Mouse (Mus musculus) heart, embryonic 10.5 days (tissue): ENCODE measurements around the gene Ccdc159. TPM values are rescaled to one million over a fixed set of nuclear protein-coding genes. Genes with fewer than 3 reads are reported as not detected.

Source experiments
- DNase-seq: peaks from one replicate; pipeline ENCODE4 v3.0.0-alpha.2; 2017; ENCODE audit warnings: low spot score
- H3K27ac ChIP-seq: fragments of 300-500 bp; sonication (generic); 2 replicates; pipeline ENCODE4 v1.5.1; 2016; ENCODE audit warnings: mild to moderate bottlenecking
- H3K27me3 ChIP-seq: fragments of 300-500 bp; sonication (generic); 2 replicates; pipeline ENCODE4 v1.6.1; 2016; ENCODE audit warnings: mild to moderate bottlenecking; ENCODE audit not compliant: poor library complexity, insufficient read depth, severe bottlenecking
- H3K36me3 ChIP-seq: fragments of 300-500 bp; sonication (generic); 2 replicates; pipeline ENCODE4 v1.6.1; 2016; ENCODE audit warnings: mild to moderate bottlenecking, moderate library complexity
- H3K4me1 ChIP-seq: fragments of 300-500 bp; sonication (generic); 2 replicates; pipeline ENCODE4 v1.6.1; 2016; ENCODE audit warnings: mild to moderate bottlenecking
- H3K4me3 ChIP-seq: fragments of 300-500 bp; sonication (generic); 2 replicates; pipeline ENCODE4 v1.5.1; 2016; ENCODE audit warnings: mild to moderate bottlenecking, moderate library complexity
- H3K9me3 ChIP-seq: fragments of 300-500 bp; sonication (generic); 2 replicates; pipeline ENCODE4 v1.6.1; 2016; ENCODE audit warnings: mild to moderate bottlenecking, moderate library complexity
- WGBS: fragments of 180-500 bp; shearing (Covaris S2); methylation state at CpG from one replicate; pipeline ENCODE4 v1.1.7; 2016; 5-methylcytosine and 5-hydroxymethylcytosine counted together
- polyA plus RNA-seq: library from polyadenylated mRNA; unstranded; fragments of >200 nt; fragmentation: Nextera tagmentation; extraction: Ambion mirVana; gene quantifications from 2 replicates; pipeline ENCODE4 v1.2.1, GENCODE M21; 2016

Ccdc159 gene
- polyA plus RNA-seq, 1 experiment from 2014 or later, result 3.6 TPM

DNA sequence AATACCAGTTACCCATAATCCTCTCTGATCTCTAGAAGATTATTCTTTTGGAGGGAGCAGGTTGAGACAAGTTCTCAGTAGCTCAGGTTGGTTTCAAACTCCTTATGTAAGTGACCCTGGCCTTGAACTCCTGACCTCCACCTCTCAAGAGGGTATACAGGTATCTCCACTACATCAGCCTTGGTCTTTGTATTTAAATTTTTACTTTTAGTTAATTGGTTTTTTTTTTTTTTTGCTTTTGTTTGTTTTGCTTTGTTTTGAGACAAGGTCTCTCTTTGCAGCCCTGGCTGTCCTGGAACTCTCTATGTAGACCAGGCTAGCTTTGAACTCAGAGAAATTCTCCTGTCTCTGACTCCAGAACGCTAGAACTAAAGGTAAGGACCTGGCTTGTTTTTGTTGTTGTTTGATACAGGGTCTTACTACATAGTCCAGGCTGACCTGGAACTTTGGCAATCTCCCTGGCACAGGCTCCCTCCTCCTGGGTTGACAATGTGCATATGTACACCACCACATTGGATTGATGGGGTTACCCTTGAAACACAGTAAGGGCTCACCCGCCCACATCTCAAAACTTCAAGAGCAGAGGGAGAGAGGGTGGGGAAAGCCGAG lies 3.7 kb upstream of the Ccdc159 start:
- H3K9me3 ChIP-seq, result no peaks in the 10 kb centered on the region
- H3K4me3 ChIP-seq, result peak overlapping the region; percentile 18
- no peaks in the 10 kb centered on the region for H3K27me3 ChIP-seq
- H3K27ac ChIP-seq, result peak overlapping the region; percentile 64
- peaks cover 21% of the 10 kb centered on the region for H3K4me1 ChIP-seq
- 43% methylated on average over 3 of the region's 3 CpGs for WGBS
- H3K36me3 ChIP-seq, result peaks cover 6% of the 10 kb centered on the region
- DNase-seq, result no peak

DNA sequence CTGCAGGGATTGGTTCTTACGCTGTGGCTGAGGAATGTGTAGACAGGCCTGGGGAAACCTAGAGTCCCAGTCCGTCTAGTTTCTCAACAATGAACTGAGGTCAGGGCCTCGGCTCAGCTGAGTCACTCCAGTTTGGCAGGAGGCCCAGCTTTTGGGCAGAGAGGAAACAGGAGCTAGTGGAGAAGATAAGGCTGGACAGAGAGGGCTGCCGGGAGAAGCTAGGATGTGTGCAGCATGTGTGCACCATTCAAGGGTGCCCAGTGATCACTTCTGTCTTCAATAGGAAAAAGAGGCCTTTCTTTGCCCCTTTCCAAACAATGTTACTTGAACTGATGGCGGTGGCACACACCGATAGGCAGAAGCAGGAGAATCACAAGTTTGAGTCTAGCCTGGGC lies 3.2 kb upstream of the Ccdc159 start:
- Histone ChIP-seq H3K4me1 (peaks cover 21% of the 10 kb centered on the region), H3K27ac (peak overlapping the region; percentile 64; the same call in 1 of the 2 replicates), H3K27me3 (no peaks in the 10 kb centered on the region), H3K36me3 (peaks cover 6% of the 10 kb centered on the region), H3K9me3 (no peaks in the 10 kb centered on the region), H3K4me3 (peak overlapping the region; percentile 18)
- peak; percentile 94 for DNase-seq
- WGBS, result 37% methylated on average over 6 of the region's 6 CpGs

DNA sequence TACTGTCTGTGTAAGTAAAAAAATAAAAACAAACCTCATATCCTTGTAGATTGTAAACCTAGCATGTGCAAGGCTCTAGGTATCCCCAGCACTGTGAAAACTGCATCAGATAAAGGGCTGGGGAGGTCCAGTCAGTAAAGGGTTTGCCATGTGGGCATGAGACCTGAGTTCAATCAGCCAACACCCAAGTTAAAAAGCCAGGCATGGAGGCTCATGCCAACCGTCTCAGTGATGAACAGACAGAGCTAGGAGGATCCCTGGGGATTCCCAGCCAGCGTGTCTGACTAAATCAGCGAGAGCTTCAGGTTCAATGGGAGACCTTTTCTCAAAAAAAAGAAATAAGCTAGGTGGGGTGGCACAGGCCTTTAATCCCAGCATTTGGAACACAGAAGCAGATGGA lies 2.2 kb upstream of the Ccdc159 start:
- Histone ChIP-seq H3K27me3 (no peaks in the 10 kb centered on the region), H3K36me3 (peaks cover 6% of the 10 kb centered on the region), H3K9me3 (no peaks in the 10 kb centered on the region), H3K4me3 (no peak overlapping the region), H3K4me1 (peaks cover 21% of the 10 kb centered on the region), H3K27ac (no peak overlapping the region)
- WGBS, result 88% methylated on average over 3 of the region's 3 CpGs
- DNase-seq, result no peak

DNA sequence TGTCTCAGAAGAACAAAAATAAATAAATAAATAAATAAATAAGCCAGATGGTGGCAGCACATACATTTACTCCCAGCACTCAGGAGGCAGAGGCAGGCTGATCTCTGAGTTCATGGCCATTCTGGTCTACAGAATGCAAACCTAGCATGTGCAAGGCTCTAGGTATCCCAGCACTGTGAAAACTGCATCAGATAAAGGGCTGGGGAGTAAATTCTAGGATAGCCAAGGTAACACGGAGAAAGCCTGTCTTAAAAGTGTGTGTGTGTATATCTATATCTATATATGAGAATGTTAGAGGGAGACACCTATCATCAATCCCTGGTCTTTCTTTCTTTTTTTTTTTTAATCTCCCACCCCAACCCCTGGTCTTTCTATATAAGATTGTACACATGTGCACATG lies 1.8 kb upstream of the Ccdc159 start:
- Histone ChIP-seq H3K4me1 (peaks cover 21% of the 10 kb centered on the region), H3K9me3 (no peaks in the 10 kb centered on the region), H3K4me3 (no peak overlapping the region), H3K27ac (no peak overlapping the region), H3K36me3 (peaks cover 6% of the 10 kb centered on the region), H3K27me3 (no peaks in the 10 kb centered on the region)
- WGBS, result 96% methylated on average over 1 of the region's 1 CpGs
- DNase-seq, result no peak

DNA sequence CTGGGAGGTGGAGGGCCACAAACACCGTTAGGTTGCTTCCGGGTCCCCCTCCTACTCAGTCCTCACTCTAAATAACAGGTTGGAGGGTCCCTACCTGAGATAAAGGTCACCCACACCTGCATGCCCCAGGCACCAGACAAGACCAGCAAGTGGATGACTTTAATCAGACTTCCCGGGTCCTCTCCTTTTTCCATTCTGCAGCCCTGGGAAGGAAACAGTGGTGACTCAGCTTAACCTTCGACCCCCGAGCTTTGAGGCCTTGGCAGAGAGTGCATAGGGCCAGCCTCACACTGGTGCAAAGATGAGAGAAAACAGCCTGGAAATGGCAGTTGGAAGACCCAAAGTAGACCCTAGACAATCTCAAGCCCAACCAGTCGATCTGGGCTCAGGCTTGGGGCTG lies 1.1 kb upstream of the Ccdc159 start:
- Histone ChIP-seq H3K9me3 (no peaks in the 10 kb centered on the region), H3K4me1 (peaks cover 21% of the 10 kb centered on the region), H3K36me3 (peaks cover 6% of the 10 kb centered on the region), H3K27me3 (no peaks in the 10 kb centered on the region), H3K4me3 (peak overlapping the region; percentile 64), H3K27ac (peak overlapping the region; percentile 84)
- WGBS, result 71% methylated on average over 6 of the region's 6 CpGs
- DNase-seq, result no peak

DNA sequence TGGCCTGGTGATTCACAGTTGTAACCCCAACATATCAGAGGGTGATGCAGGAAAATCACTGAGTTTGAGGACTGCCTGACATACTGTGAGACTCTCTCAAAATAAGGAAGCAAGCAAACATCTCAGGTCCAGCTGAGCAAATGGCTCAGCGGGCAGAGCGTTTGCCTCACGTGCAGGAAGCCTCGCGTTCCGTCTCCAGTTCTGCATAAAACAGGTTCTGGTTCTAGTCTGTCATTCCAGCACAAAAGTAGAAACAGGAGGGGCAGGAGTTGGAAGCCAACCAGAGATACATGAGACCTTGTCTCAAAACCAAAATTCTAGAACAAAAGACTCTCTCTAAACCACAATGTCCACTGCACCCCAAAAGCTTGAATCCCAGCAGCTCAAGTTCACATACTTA lies 487 bp upstream of the Ccdc159 start:
- WGBS, result 2% methylated on average over 6 of the region's 6 CpGs
- Histone ChIP-seq H3K4me1 (peaks cover 25% of the 10 kb centered on the region), H3K9me3 (no peaks in the 10 kb centered on the region), H3K27ac (peak overlapping the region; percentile 84), H3K27me3 (no peaks in the 10 kb centered on the region), H3K36me3 (peaks cover 6% of the 10 kb centered on the region), H3K4me3 (peak overlapping the region; percentile 64)
- DNase-seq, result no peak

DNA sequence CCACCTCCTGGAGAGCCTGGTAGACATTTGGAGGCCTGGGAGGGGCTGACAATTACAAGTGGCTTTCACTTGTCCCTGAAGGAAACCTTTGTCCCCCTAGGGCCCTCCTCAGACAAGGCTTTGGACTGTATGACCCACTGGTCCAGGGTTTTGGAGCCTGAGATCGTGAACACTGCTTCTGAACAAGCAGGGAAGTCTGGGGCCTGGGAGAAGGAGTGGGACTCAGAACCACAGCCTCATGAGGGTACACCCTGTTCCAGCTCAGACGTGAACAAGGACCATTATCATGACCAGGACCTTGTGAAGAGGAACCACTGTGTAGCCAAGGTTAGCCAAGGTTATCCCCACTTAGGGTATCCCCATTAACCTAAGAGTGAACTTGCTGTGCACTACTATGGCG lies 1.9 kb downstream of the Ccdc159 start:
- Histone ChIP-seq H3K36me3 (0 out of 2 replicates have a peak, but pooled peaks cover 6% of the 10 kb centered on the region), H3K4me3 (no peak overlapping the region), H3K4me1 (peaks cover 30% of the 10 kb centered on the region), H3K9me3 (no peaks in the 10 kb centered on the region), H3K27ac (no peak overlapping the region), H3K27me3 (peaks cover 13% of the 10 kb centered on the region; the same call in 1 of the 2 replicates)
- WGBS, result 74% methylated on average over 3 of the region's 3 CpGs
- DNase-seq, result no peak

DNA sequence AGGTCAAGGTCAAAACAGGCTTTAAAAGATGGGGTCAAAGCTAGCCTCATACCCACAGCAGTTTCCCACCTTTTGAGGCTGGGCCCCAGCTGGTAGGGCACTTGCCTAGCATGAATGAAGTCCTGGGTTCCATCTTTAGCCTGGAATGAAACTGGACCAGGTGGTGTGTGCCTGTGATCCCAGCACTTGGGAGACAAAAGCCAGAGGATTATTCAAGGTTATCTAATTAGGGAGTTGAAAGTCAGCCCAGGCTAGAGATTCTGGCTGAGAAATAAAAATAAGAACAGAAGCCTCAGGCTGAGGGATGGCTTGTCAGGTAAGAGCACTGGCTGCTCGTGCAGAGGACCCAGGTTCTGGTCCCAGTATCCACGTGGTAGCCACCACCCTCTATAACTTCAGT lies 4.7 kb downstream of the Ccdc159 start:
- no peak for DNase-seq
- no peaks in the 10 kb centered on the region for H3K9me3 ChIP-seq
- 62% methylated on average over 2 of the region's 2 CpGs for WGBS
- peaks cover 21% of the 10 kb centered on the region; the same call in 1 of the 2 replicates for H3K27me3 ChIP-seq
- peaks cover 26% of the 10 kb centered on the region for H3K4me1 ChIP-seq
- H3K4me3 ChIP-seq, result no peak overlapping the region
- no peak overlapping the region for H3K27ac ChIP-seq
- H3K36me3 ChIP-seq, result no peaks in the 10 kb centered on the region

DNA sequence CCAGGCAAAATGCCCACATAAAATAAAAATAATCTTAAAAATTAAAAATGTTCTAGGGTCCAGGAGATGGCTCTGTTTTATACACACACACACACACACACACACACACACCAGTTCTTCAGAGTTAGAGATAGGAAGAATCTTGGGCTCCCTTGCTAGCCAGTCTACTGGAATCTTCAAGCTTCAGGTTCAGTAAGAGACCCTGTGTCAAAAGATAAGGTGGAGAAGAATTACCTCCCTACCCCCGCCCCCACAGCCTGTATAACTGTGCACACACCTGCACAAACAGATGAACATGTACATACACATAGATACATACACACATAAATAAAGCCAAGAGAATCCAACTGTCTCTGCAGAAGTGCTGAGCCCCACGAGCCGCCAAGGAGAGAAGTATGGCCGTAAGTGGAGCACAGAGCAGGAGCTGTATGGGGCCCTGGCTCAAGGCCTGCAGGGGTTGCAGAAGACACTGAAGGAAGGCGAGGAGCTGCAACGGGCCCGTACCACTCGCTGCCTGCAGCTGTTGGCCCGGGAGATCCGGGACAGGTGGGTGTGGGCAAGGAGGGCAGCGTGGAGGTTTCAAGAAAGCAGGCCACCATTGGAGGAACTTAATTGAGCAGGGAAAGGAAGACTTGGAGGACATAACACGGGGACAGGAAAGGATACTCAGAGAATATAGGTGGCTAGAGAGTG lies 5.3 kb downstream of the Ccdc159 start:
- H3K4me3 ChIP-seq, result no peak overlapping the region
- 54% methylated on average over 12 of the region's 12 CpGs for WGBS
- peaks cover 30% of the 10 kb centered on the region for H3K4me1 ChIP-seq
- peaks cover 21% of the 10 kb centered on the region; the same call in 1 of the 2 replicates for H3K27me3 ChIP-seq
- H3K36me3 ChIP-seq, result no peaks in the 10 kb centered on the region
- no peaks in the 10 kb centered on the region for H3K9me3 ChIP-seq
- no peak overlapping the region for H3K27ac ChIP-seq
- DNase-seq, result no peak

DNA sequence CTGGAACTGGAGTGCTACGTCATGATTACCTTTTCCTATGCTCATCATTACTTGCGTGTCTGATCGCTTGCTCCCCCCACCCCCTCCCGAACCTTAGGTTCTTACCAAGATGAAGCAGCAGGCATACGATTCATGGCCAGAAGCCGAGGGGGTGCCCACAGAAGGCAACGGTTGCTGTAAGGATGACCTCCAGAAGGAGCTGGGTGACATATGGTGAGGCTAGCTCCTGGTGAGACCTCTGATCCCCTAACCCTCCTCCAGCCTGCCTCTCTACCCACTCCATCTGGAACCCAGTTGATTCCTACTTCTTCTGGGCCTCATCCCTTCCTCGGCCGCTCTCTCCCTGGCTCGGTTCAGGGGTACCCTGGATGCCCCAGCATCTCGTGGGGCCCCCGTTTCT lies 6.8 kb downstream of the Ccdc159 start:
- Histone ChIP-seq H3K4me3 (no peak overlapping the region), H3K27ac (no peak overlapping the region), H3K4me1 (peaks cover 29% of the 10 kb centered on the region), H3K36me3 (no peaks in the 10 kb centered on the region), H3K27me3 (peaks cover 22% of the 10 kb centered on the region; the same call in 1 of the 2 replicates), H3K9me3 (no peaks in the 10 kb centered on the region)
- DNase-seq, result no peak
- 84% methylated on average over 12 of the region's 12 CpGs for WGBS

DNA sequence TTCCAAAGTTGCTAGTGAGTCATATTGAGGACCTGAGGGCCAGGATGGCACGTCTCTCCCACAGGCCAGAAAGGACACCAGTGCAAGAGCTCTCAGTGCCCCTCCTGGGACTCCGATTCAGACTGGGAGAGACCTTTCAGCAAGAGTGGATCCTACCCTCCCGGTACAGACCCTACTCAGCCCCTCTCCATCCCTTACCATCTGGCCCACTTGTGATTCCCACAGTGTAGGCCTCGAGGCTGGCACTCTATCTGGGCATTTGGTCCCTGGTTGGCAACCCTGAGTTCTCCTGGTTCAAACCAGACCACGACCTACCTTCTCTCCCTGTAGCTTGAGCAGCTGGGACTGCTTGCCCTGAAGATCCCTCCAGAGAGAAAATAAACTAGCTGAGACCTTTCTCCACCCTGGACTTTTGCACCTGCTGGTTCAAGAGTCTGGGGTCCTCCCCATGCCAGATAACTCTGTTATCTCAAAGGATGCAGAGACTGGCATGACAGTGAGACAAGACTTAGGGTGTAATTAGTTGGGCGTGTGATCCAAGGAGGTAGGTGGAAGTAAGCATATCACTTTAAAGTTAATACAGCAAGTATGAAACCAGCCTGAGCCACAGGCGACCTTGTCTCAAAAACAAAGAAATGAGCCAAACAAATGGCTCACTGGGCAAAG lies 8.3 kb downstream of the Ccdc159 start:
- no peaks in the 10 kb centered on the region for H3K9me3 ChIP-seq
- H3K27ac ChIP-seq, result no peak overlapping the region
- peaks cover 29% of the 10 kb centered on the region for H3K4me1 ChIP-seq
- whole genome bisulfite sequencing, result 75% methylated on average over 7 of the region's 7 CpGs
- H3K4me3 ChIP-seq, result no peak overlapping the region
- DNase-seq, result no peak
- H3K27me3 ChIP-seq, result peaks cover 23% of the 10 kb centered on the region; the same call in 1 of the 2 replicates
- H3K36me3 ChIP-seq, result no peaks in the 10 kb centered on the region

DNA sequence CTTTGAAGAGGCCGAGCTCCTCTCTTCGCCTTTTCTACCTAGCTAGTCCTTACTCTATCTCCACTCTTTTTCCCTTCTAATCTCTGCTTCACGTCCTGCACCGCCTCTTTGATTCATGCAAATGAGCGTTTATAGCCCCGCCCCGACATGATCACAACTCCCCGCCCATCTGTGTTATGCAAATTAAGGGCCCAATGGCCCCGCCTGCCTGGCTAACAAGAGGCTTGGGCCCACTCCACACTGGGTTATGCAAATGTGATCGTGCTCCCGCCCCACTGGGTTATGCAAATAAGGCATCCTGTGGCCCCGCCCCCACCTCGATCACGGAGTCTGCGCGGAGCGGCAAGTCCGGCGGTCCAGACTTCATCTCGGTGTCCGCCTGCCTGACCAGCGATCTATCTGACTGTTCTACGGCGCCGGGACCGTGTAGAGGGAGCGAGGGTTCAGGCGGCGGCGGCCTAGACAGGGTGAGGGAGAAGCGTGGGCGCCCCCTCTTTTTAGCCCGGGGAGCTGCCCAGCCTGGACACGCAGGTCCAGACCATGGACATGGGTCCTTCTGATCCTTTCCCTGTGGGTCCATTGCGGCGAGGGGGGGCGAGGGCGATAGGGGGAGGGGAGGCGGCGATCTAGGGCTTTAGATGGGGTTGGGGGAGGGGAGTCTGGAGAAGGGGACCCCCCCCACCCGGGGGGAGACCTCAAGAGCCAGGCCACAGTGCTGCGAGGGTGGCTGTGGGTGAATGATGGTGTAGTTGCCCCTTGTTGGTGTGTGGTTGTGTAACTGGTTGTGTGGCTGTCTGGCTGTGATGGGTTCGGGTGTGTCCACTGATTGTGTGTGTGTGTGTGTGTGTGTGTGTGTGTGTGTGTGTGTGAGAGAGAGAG lies 9.7 kb downstream of the Ccdc159 start, which contains the start of gene Plppr2:
Plppr2 (plus strand) TSS at position 342 of the 879 bp plus-strand sequence.
- Histone ChIP-seq H3K9me3 (no peaks in the 10 kb centered on the region), H3K27me3 (peaks cover 23% of the 10 kb centered on the region; the same call in 1 of the 2 replicates), H3K4me1 (peaks cover 23% of the 10 kb centered on the region), H3K4me3 (peak within 1 kb of the TSS; percentile 71), H3K27ac (peak within 1 kb of the TSS; percentile 79), H3K36me3 (no peaks in the 10 kb centered on the region)
- WGBS, result 2% methylated on average over 42 of the region's 43 CpGs
- DNase-seq, result peak; percentile 99
